Mouse (Mus musculus) heart, embryonic 13.5 days (tissue): ENCODE data around the gene Zfp385a. TPM values are rescaled to one million over a fixed set of nuclear protein-coding genes. Genes with fewer than 3 reads are reported as not detected.
A peak's percentile ranks its signal among the peaks of the same experiment; 100 is the strongest.

Experiments
- ATAC-seq: fragments of 200-750 bp; cut with Nextera tagmentation; 2 replicates; pipeline ENCODE4 v1.8.0; 2017; ENCODE audit warnings: moderate TSS enrichment; ENCODE audit not compliant: insufficient number of reproducible peaks, low FRiP score, low TSS enrichment; ENCODE audit errors: extremely low read depth
- H3K27ac ChIP-seq: fragments of 300-500 bp; sonication (generic); replicated peaks from 2 replicates; pipeline ENCODE4 v1.5.1; 2015; ENCODE audit warnings: moderate library complexity, mild to moderate bottlenecking, inconsistent platforms
- H3K27me3 ChIP-seq: fragments of 300-500 bp; sonication (generic); replicated peaks from 2 replicates; pipeline ENCODE4 v1.6.1; 2015; ENCODE audit warnings: mild to moderate bottlenecking, inconsistent platforms
- H3K36me3 ChIP-seq: fragments of 300-500 bp; sonication (generic); 2 replicates; pipeline ENCODE4 v1.6.1; 2015; ENCODE audit warnings: mild to moderate bottlenecking, inconsistent platforms
- H3K4me1 ChIP-seq: fragments of 300-500 bp; sonication (generic); 2 replicates; pipeline ENCODE4 v1.6.1; 2015; ENCODE audit warnings: inconsistent platforms
- H3K4me2 ChIP-seq: fragments of 300-500 bp; sonication (generic); 2 replicates; pipeline ENCODE4 v1.6.1; 2015; ENCODE audit warnings: inconsistent platforms, mild to moderate bottlenecking, moderate library complexity
- H3K4me3 ChIP-seq: fragments of 300-500 bp; sonication (generic); 2 replicates; pipeline ENCODE4 v1.5.1; 2015; ENCODE audit warnings: moderate library complexity, mild to moderate bottlenecking, inconsistent platforms
- H3K9ac ChIP-seq: fragments of 300-500 bp; sonication (generic); 2 replicates; pipeline ENCODE4 v1.6.1; 2015; ENCODE audit warnings: inconsistent platforms, mild to moderate bottlenecking, moderate library complexity
- H3K9me3 ChIP-seq: fragments of 300-500 bp; sonication (generic); 2 replicates; pipeline ENCODE4 v1.6.1; 2016; ENCODE audit warnings: inconsistent platforms
- WGBS: fragments of 180-500 bp; shearing (Covaris S2); methylation state at CpG from one replicate; pipeline ENCODE4 v1.1.7; 2015; ENCODE audit warnings: mixed read lengths; 5-methylcytosine and 5-hydroxymethylcytosine counted together
- polyA plus RNA-seq: library from polyadenylated mRNA; unstranded; fragments of >200 nt; fragmentation: Nextera tagmentation; extraction: Ambion mirVana; gene quantifications from 2 replicates; pipeline ENCODE4 v1.2.1, GENCODE M21; 2015

The Zfp385a gene
- 8.3 and 8.9 TPM in 2 replicates for polyA plus RNA-seq

DNA sequence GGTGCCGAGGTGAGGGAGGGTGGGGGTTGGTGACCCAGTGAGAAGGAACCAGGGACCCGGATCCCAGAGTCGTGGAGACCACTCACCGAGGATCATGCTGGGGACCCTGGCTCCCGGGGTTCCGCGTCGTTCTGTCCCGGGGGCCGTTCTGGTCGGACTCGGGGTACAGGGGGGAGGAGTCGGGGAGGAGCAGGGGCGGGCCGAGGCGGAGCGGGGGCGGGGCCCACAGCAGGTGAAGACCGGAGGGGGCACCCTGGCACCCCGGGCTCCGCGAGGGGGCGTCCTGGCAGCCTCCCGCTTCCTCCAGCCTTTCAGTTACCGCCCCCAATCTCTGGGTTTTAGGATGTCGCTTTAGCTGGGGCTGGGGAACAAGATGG lies at the start of gene Zfp385a:
Gene Zfp385a, minus strand, starts transcription at position 133 of the 377 bp plus-strand sequence.
- peak; percentile 16; the same call in 1 of the 2 replicates for ATAC-seq
- 1% methylated on average over 26 of the region's 26 CpGs for WGBS
- no peak within 1 kb of the TSS for H3K27ac ChIP-seq

DNA sequence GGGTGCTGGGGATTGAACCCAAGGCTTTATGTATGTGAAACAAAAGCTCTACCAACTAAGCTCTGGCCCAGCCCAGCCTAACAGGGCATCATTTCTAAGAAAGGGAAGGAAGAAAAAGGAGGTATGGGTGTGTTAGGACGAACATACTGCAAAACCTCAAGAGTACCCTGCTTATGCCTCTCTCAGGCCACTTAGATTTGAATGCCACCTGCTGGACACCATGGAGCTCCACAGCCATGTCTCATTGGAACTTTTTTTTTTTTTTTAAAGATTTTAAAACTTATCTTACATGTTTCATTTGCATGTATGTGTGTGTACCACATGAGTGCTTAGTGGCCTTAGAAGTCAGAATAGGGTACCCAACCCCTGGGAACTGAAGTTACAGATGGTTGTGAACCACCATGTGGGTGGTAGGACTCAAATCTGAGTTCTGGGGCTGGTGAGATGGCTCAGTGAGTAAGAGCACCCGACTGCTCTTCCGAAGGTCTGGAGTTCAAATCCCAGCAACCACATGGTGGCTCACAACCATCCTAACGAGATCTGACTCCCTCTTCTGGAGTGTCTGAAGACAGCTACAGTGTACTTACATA lies 48.8 kb upstream of the Zfp385a start:
- WGBS = 46% methylated on average over 4 of the region's 4 CpGs
- no peak overlapping the region for H3K4me2 ChIP-seq
- no peaks in the 10 kb centered on the region for H3K36me3 ChIP-seq
- H3K27ac ChIP-seq = no peak overlapping the region
- no peaks in the 10 kb centered on the region for H3K27me3 ChIP-seq
- no peak overlapping the region for H3K9ac ChIP-seq
- H3K4me3 ChIP-seq = no peak overlapping the region
- no peaks in the 10 kb centered on the region for H3K9me3 ChIP-seq
- ATAC-seq = no peak
- peaks cover 15% of the 10 kb centered on the region for H3K4me1 ChIP-seq

More for the DNA sequence above, at the start of gene Zfp385a:
- Histone ChIP-seq H3K9me3 (no peaks in the 10 kb centered on the region), H3K9ac (peak within 1 kb of the TSS; percentile 77), H3K27me3 (peaks cover 60% of the 10 kb centered on the region), H3K4me2 (peak within 1 kb of the TSS; percentile 92), H3K4me1 (peaks cover 38% of the 10 kb centered on the region), H3K36me3 (peaks cover 27% of the 10 kb centered on the region), H3K4me3 (peak within 1 kb of the TSS; percentile 70)

DNA sequence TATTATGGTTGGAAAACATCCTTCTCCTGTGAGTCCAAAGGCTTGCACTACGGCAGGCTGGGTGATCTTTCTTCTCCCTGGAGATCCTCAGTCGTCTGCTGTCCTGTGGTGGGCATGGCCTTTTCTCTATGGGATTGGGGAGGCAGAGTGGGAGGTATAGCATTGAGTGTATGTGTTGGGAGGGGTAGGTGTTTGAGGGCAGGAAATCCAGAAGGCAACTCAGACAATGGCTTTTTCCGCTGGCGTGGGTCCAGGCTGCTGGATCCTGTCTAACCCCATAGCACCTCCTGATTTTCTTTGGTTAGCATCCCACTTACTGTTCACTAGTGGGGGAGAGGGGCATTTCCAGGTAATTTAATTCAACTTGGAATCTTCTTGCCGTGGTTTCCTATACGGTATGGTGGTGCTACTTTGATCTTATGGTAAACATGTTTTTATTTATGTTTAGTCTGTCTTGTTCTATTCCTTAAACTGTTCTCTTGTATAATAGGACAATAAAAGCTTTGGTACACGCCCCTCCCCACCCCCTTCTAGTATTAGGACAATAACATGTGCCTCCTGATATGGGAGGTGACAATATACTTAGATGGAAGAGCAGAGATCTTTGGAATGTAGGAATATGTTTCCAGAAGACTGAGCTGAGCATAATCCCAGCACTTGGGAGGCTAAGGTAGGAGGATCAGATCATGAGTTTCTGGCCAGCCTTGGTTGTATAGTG lies 44.0 kb upstream of the Zfp385a start:
- Histone ChIP-seq H3K27me3 (no peaks in the 10 kb centered on the region), H3K36me3 (no peaks in the 10 kb centered on the region), H3K9ac (peak overlapping the region; percentile 28), H3K9me3 (no peaks in the 10 kb centered on the region), H3K4me1 (peaks cover 46% of the 10 kb centered on the region), H3K4me3 (peak overlapping the region; percentile 27), H3K27ac (peak overlapping the region; percentile 88), H3K4me2 (peak overlapping the region; percentile 47)
- 0 out of 2 replicates have a peak, but pooled peaks have one; percentile 29 for ATAC-seq
- 58% methylated on average over 7 of the region's 7 CpGs for WGBS

DNA sequence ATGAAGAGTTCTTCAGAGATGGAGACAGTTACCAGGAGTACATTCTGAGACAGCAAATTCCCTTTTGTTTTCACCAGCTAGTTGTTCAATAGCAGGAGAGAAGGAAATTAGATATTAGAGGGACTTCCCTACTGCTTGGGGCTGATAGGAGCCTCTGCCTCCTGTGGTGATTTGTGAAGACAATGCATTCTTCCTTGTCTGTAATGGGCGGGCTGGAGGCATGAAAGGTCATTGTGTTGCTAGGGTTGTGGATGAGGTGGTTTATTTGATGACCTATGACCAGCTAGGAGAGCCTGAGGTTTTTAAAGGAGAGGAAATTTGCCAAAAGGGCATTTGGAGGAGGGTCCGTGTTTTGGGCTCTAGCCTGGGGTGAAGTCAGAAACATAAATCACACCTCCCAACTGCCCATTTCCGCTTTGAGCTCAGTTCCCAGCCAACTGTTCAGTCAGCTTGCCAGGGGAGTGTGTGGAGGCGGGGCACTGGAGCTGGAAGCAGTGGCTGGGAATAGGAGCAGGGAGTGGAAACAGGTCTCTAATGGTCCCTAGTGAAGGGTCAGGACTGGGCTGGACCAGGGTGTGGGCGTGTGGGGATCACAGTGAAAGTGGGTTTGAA lies 43.0 kb upstream of the Zfp385a start:
- Histone ChIP-seq H3K4me3 (peak overlapping the region; percentile 27; the same call in 1 of the 2 replicates), H3K27ac (peak overlapping the region; percentile 88), H3K36me3 (no peaks in the 10 kb centered on the region), H3K9me3 (no peaks in the 10 kb centered on the region), H3K4me1 (peaks cover 56% of the 10 kb centered on the region), H3K27me3 (no peaks in the 10 kb centered on the region), H3K9ac (peak overlapping the region; percentile 28), H3K4me2 (peak overlapping the region; percentile 47)
- ATAC-seq = no peak
- WGBS = 41% methylated on average over 5 of the region's 5 CpGs

DNA sequence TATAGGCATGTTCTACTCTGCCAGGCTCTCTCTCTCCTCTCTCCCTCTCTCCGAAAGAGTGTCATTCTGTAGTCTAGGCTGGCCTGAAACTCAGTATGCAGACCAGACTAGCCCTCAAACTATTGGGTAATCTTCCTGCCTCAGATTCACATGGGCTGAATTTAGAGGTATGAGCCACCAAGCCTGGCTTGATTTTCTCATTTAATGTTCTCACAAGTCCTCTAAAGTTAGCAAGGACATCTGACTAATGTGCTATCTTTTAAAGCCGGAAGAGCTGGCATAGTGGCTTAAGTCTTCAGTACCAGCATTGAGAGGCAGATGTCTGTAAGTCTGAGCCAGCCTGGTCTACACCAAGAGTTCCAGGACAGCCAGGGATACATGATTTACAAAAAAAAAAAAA lies 42.2 kb upstream of the Zfp385a start:
- Histone ChIP-seq H3K4me1 (peaks cover 65% of the 10 kb centered on the region), H3K27me3 (no peaks in the 10 kb centered on the region), H3K36me3 (no peaks in the 10 kb centered on the region), H3K4me2 (no peak overlapping the region), H3K9ac (no peak overlapping the region), H3K4me3 (no peak overlapping the region), H3K9me3 (no peaks in the 10 kb centered on the region), H3K27ac (peak overlapping the region; percentile 32)
- WGBS = 62% methylated on average over 2 of the region's 2 CpGs
- no peak for ATAC-seq

DNA sequence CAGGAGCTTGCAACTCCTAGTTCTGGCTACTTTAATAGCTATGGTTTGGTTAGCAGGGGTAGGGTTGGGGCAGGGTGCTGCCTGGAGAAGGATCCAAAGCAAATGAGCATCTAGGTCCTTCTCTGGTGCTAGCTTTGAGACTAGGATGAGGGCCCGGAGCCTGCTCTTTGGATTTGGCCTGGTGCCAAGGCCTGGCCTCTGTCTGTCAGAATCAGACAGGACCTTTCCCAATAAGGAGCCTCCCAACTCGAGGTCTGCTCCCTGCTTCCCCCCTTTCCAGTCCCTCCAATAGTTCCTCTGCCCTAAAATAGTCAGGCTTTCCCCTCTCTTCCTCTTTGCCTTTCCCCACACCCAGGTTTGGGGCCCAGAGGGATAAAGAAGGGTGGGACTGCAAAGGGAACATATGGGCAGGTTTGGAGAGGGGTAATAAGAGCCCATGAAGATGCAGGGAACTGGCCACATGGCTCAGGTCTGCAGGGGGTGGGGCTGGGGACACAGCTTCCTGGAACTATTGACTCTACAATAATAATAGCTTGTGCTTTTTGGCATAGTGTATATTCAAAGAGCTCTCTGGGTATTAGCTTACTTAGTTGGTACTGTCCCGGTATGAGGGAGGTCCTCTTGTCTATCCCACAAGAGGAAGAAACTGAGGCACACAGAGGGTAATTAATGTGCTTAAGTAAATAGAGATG lies 38.9 kb upstream of the Zfp385a start:
- Histone ChIP-seq H3K9ac (peak overlapping the region; percentile 28), H3K4me2 (peak overlapping the region; percentile 1; the same call in 1 of the 2 replicates), H3K27ac (peak overlapping the region; percentile 71), H3K4me1 (peaks cover 62% of the 10 kb centered on the region), H3K9me3 (no peaks in the 10 kb centered on the region), H3K27me3 (no peaks in the 10 kb centered on the region), H3K4me3 (no peak overlapping the region), H3K36me3 (no peaks in the 10 kb centered on the region)
- 29% methylated on average over 3 of the region's 3 CpGs for WGBS
- peak; percentile 27; the same call in 1 of the 2 replicates for ATAC-seq

DNA sequence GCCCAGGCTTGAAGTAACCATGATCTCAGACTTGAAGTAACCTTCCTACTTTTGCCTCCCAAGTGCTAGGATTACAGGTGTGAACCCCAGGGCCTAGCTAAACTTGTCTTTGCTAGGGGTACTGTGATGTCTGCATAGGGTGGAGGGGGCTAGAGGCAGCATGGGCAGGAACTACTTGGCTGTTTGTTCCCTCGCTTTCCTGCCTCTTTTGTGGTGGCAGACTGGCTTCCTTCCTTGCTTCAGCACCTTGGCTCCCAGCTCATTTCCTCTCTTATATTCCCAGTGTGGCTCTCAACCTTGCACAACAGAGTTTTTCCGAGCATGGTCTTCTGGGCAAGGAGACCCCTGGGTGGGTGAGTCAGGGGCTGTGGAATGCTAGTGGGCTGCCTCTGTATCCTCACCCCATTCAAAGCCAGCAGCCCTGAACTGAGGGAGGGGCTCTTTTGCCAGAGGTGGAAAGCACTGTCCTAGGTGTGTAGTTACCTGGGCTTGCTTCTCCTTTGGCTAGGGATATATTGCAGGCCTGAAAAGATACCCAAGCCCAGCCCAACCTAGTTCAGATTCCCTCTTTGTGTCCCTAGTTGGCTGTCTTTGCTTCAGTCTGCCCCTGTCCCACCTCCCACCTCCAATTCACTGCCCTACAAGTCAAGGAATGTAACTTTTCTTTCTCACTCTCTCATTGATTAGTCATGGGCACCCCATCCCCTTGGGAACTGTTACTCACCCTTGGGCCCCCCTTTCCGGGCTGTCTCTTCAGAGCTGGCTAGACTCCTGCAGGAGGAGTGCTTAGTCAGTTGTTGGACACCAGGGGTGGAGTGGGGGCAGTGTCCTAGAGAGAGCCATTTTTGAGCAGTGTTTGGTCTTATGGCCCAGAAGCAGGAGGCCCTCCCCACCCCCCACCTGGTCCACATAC lies 38.1 kb upstream of the Zfp385a start:
- Histone ChIP-seq H3K27ac (peak overlapping the region; percentile 71), H3K27me3 (no peaks in the 10 kb centered on the region), H3K4me3 (no peak overlapping the region), H3K36me3 (no peaks in the 10 kb centered on the region), H3K4me2 (0 out of 2 replicates have a peak overlapping the region, but pooled peaks have one; percentile 1), H3K4me1 (peaks cover 54% of the 10 kb centered on the region), H3K9ac (peak overlapping the region; percentile 4; the same call in 1 of the 2 replicates), H3K9me3 (no peaks in the 10 kb centered on the region)
- ATAC-seq = peak; percentile 24; the same call in 1 of the 2 replicates
- 56% methylated on average over 3 of the region's 3 CpGs for WGBS

DNA sequence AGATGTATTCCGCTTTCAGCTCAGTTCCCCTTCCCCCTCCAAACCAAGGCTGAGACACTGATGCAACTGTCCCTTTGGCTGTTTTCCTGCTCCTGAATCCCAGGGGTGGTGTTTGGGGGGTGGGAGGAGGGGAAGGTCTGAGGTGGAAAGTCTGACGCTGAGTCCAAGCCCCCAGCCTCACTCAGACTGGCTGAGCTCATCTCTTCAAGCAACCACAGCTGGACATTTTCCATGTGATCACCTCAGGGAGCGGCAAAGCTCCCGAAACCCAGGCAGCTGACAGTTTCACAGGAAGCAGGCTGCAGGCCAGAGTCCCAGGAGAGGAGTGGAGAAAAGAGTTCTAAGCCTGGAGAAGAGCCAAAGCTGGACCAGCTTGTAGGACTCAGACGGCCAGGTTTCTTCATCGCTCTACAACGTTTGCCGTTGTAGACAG lies 37.0 kb upstream of the Zfp385a start:
- H3K4me2 ChIP-seq = peak overlapping the region; percentile 4; the same call in 1 of the 2 replicates
- 0 out of 2 replicates have a peak, but pooled peaks have one; percentile 12 for ATAC-seq
- H3K27ac ChIP-seq = peak overlapping the region; percentile 71
- H3K9me3 ChIP-seq = no peaks in the 10 kb centered on the region
- no peaks in the 10 kb centered on the region for H3K27me3 ChIP-seq
- 40% methylated on average over 8 of the region's 8 CpGs for whole genome bisulfite sequencing
- peak overlapping the region; percentile 41; the same call in 1 of the 2 replicates for H3K9ac ChIP-seq
- no peaks in the 10 kb centered on the region for H3K36me3 ChIP-seq
- H3K4me1 ChIP-seq = peaks cover 47% of the 10 kb centered on the region
- no peak overlapping the region for H3K4me3 ChIP-seq

DNA sequence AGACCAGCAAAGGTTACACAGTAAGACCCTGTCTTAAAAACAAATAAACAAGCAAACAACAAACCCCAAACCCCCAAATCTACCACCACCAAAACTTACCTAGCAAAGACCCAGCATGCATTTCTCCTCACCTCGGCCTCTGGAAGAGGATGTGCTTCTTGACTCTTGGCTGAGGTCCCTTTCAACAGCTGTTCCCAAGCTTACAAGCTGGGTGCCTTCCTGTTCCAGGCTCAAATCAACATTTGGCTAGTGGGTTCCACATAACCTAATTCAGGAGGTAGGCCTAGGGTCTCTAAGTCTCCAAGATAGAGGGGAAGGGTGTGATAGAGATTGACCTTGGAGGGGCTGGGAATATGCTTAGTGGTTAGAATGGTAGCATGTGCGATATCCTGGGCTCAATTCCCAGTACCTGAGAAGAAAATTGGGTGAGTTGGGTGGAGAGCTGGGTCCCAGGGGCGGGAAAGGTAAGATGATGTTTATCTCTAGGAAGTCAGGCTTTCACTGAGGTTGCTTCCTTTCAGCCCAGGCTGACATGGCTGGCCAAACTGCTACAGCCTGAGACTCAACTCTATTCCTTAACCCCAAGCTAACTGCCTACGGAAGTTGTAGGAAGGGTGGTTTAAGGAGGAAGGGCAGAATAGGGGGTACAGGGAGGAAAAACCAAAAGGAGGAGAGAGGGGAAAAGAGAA lies 35.4 kb upstream of the Zfp385a start:
- no peaks in the 10 kb centered on the region for H3K9me3 ChIP-seq
- 82% methylated on average over 4 of the region's 4 CpGs for WGBS
- H3K4me2 ChIP-seq = no peak overlapping the region
- no peaks in the 10 kb centered on the region for H3K36me3 ChIP-seq
- peaks cover 56% of the 10 kb centered on the region for H3K4me1 ChIP-seq
- no peaks in the 10 kb centered on the region for H3K27me3 ChIP-seq
- H3K27ac ChIP-seq = no peak overlapping the region
- ATAC-seq = no peak
- H3K4me3 ChIP-seq = no peak overlapping the region
- H3K9ac ChIP-seq = no peak overlapping the region

DNA sequence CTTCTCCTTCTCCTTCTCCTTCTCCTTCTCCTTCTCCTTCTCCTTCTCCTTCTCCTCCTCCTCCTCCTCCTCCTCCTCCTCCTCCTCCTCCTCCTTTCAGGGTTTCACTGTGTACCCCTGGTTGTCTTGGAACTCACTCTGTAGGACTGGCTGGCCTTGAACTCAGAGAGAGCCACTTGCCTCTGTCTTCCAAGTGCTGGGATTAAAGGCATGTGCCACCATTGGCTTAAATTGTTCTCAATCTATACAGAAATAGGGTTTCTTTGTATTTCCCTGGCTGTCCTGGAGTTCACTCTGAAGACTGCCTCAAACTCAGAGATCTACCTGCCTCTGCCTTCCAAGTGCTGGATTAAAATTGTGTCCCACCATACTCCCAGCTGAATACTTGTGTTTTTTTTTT lies 32.6 kb upstream of the Zfp385a start:
- Histone ChIP-seq H3K27ac (no peak overlapping the region), H3K9me3 (no peaks in the 10 kb centered on the region), H3K27me3 (no peaks in the 10 kb centered on the region), H3K4me1 (peaks cover 58% of the 10 kb centered on the region), H3K36me3 (no peaks in the 10 kb centered on the region), H3K4me3 (no peak overlapping the region), H3K4me2 (no peak overlapping the region), H3K9ac (no peak overlapping the region)
- no peak for ATAC-seq
